Mouse (Mus musculus) neural tube, embryonic 11.5 days (tissue): ENCODE measurements at regions not wholly inside any gene's neighbourhood (a gene's known extent, or its start where the extent isn't known, plus 50 kb on each side); places are given as distances from the start of the nearest gene placed in this dataset.

Source experiments
- ATAC-seq: fragments of 200-750 bp; cut with Nextera tagmentation; 2 replicates; pipeline ENCODE4 v1.8.0; 2017; ENCODE audit warnings: moderate number of reproducible peaks, mild to moderate bottlenecking, moderate TSS enrichment, moderate library complexity; ENCODE audit not compliant: insufficient read depth, low FRiP score, low TSS enrichment
- DNase-seq: peaks from one replicate; pipeline ENCODE4 v3.0.0-alpha.2; 2015; ENCODE audit warnings: low spot score
- H3K27ac ChIP-seq: fragments of 300-500 bp; sonication (generic); 2 replicates; pipeline ENCODE4 v1.5.1; 2014; ENCODE audit warnings: low read depth, mild to moderate bottlenecking, low read length
- H3K27me3 ChIP-seq: fragments of 300-500 bp; sonication (generic); 2 replicates; pipeline ENCODE4 v1.6.1; 2014; ENCODE audit warnings: mild to moderate bottlenecking, low read length, mixed read lengths; ENCODE audit not compliant: control insufficient read depth, insufficient read depth
- H3K36me3 ChIP-seq: fragments of 300-500 bp; sonication (generic); 2 replicates; pipeline ENCODE4 v1.6.1; 2014; ENCODE audit warnings: mild to moderate bottlenecking, low read length, moderate library complexity, mixed read lengths; ENCODE audit not compliant: control insufficient read depth, insufficient read depth
- H3K4me1 ChIP-seq: fragments of 300-500 bp; sonication (generic); 2 replicates; pipeline ENCODE4 v1.6.1; 2014; ENCODE audit warnings: low read length, mixed read lengths; ENCODE audit not compliant: control insufficient read depth, insufficient read depth
- H3K4me2 ChIP-seq: fragments of 300-500 bp; sonication (generic); 2 replicates; pipeline ENCODE4 v1.6.1; 2014; ENCODE audit warnings: low read depth, mild to moderate bottlenecking, moderate library complexity
- H3K4me3 ChIP-seq: fragments of 300-500 bp; sonication (generic); 2 replicates; pipeline ENCODE4 v1.5.1; 2014; ENCODE audit warnings: low read depth, low read length
- H3K9ac ChIP-seq: fragments of 300-500 bp; sonication (generic); 2 replicates; pipeline ENCODE4 v1.6.1; 2014; ENCODE audit warnings: mild to moderate bottlenecking, low read length
- H3K9me3 ChIP-seq: fragments of 300-500 bp; sonication (generic); 2 replicates; pipeline ENCODE4 v1.6.1; 2016; ENCODE audit warnings: low read length; ENCODE audit not compliant: control insufficient read depth
- WGBS: fragments of 180-500 bp; shearing (Covaris S2); extraction: QIAGEN DNeasy Blood & Tissue Kit; methylation state at CpG from one replicate; pipeline ENCODE4 v1.1.7; 2014; 5-methylcytosine and 5-hydroxymethylcytosine counted together

- WGBS, result 91% methylated on average over 1 of the region's 1 CpGs
- no peak overlapping the region for H3K27ac ChIP-seq
- no peak for DNase-seq
- no peaks in the 10 kb centered on the region for H3K9me3 ChIP-seq
- no peaks in the 10 kb centered on the region for H3K36me3 ChIP-seq
- no peak overlapping the region for H3K4me2 ChIP-seq
- H3K27me3 ChIP-seq, result no peaks in the 10 kb centered on the region
- no peaks in the 10 kb centered on the region for H3K4me1 ChIP-seq
- H3K4me3 ChIP-seq, result no peak overlapping the region
- no peak for ATAC-seq
- no peak overlapping the region for H3K9ac ChIP-seq
Measured at GRCm38 (mm10) chr13:79057424-79057823, 857.9 kb upstream of the Nr2f1 start.

GRCm38 (mm10) chr13:79054481-79054880 is 854.9 kb upstream of the Nr2f1 start:
- H3K27ac ChIP-seq, result no peak overlapping the region
- no peaks in the 10 kb centered on the region for H3K36me3 ChIP-seq
- H3K9me3 ChIP-seq, result no peaks in the 10 kb centered on the region
- H3K4me2 ChIP-seq, result no peak overlapping the region
- ATAC-seq (no peak), DNase-seq (no peak)
- no peaks in the 10 kb centered on the region for H3K27me3 ChIP-seq
- no peak overlapping the region for H3K4me3 ChIP-seq
- no peaks in the 10 kb centered on the region for H3K4me1 ChIP-seq
- no peak overlapping the region for H3K9ac ChIP-seq

- Histone ChIP-seq H3K9me3 (no peaks in the 10 kb centered on the region), H3K27ac (no peak overlapping the region), H3K27me3 (no peaks in the 10 kb centered on the region), H3K4me3 (no peak overlapping the region), H3K4me2 (no peak overlapping the region), H3K36me3 (no peaks in the 10 kb centered on the region), H3K9ac (no peak overlapping the region), H3K4me1 (no peaks in the 10 kb centered on the region)
- DNase-seq (no peak), ATAC-seq (no peak)
- WGBS, result 89% methylated on average over 1 of the region's 1 CpGs
Measured at GRCm38 (mm10) chr13:79053428-79053827, 853.9 kb upstream of the Nr2f1 start.

GRCm38 (mm10) chr13:79047240-79047639 is 847.7 kb upstream of the Nr2f1 start:
- Histone ChIP-seq H3K4me2 (no peak overlapping the region), H3K27me3 (no peaks in the 10 kb centered on the region), H3K4me3 (no peak overlapping the region), H3K9ac (no peak overlapping the region), H3K36me3 (no peaks in the 10 kb centered on the region), H3K27ac (no peak overlapping the region), H3K9me3 (no peaks in the 10 kb centered on the region), H3K4me1 (no peaks in the 10 kb centered on the region)
- WGBS, result 82% methylated on average over 1 of the region's 1 CpGs
- no peak for ATAC-seq
- no peak for DNase-seq

- Histone ChIP-seq H3K9ac (no peak overlapping the region), H3K27me3 (no peaks in the 10 kb centered on the region), H3K4me3 (no peak overlapping the region), H3K9me3 (no peaks in the 10 kb centered on the region), H3K36me3 (no peaks in the 10 kb centered on the region), H3K27ac (no peak overlapping the region), H3K4me1 (no peaks in the 10 kb centered on the region), H3K4me2 (no peak overlapping the region)
- no peak for ATAC-seq
- no peak for DNase-seq
- WGBS, result 72% methylated on average over 5 of the region's 5 CpGs
Measured at GRCm38 (mm10) chr13:79044657-79045056, 845.1 kb upstream of the Nr2f1 start.

GRCm38 (mm10) chr13:79037883-79038282 is 838.3 kb upstream of the Nr2f1 start:
- H3K9ac ChIP-seq, result no peak overlapping the region
- H3K27me3 ChIP-seq, result no peaks in the 10 kb centered on the region
- no peak overlapping the region for H3K4me3 ChIP-seq
- no peak overlapping the region for H3K27ac ChIP-seq
- no peaks in the 10 kb centered on the region for H3K36me3 ChIP-seq
- DNase-seq (no peak), ATAC-seq (no peak)
- H3K4me1 ChIP-seq, result no peaks in the 10 kb centered on the region
- no peak overlapping the region for H3K4me2 ChIP-seq
- no peaks in the 10 kb centered on the region for H3K9me3 ChIP-seq

- Histone ChIP-seq H3K36me3 (no peaks in the 10 kb centered on the region), H3K27ac (no peak overlapping the region), H3K27me3 (no peaks in the 10 kb centered on the region), H3K4me1 (no peaks in the 10 kb centered on the region), H3K9ac (no peak overlapping the region), H3K4me2 (no peak overlapping the region), H3K4me3 (no peak overlapping the region), H3K9me3 (no peaks in the 10 kb centered on the region)
- 86% methylated on average over 2 of the region's 2 CpGs for WGBS
- no peak for ATAC-seq
- DNase-seq, result no peak
Measured at GRCm38 (mm10) chr13:79035276-79035675, 835.7 kb upstream of the Nr2f1 start.

GRCm38 (mm10) chr13:79029974-79030373 is 830.4 kb upstream of the Nr2f1 start:
- H3K9me3 ChIP-seq, result no peaks in the 10 kb centered on the region
- H3K27me3 ChIP-seq, result no peaks in the 10 kb centered on the region
- no peaks in the 10 kb centered on the region for H3K4me1 ChIP-seq
- no peak for ATAC-seq
- H3K27ac ChIP-seq, result no peak overlapping the region
- no peak overlapping the region for H3K4me3 ChIP-seq
- peak; percentile 21 for DNase-seq
- H3K4me2 ChIP-seq, result no peak overlapping the region
- no peak overlapping the region for H3K9ac ChIP-seq
- H3K36me3 ChIP-seq, result no peaks in the 10 kb centered on the region

- DNase-seq (peak; percentile 50), ATAC-seq (peak; percentile 53; the same call in 1 of the 2 replicates)
- WGBS, result 43% methylated on average over 4 of the region's 4 CpGs
- Histone ChIP-seq H3K36me3 (no peaks in the 10 kb centered on the region), H3K4me1 (no peaks in the 10 kb centered on the region), H3K27me3 (no peaks in the 10 kb centered on the region), H3K27ac (no peak overlapping the region), H3K4me2 (no peak overlapping the region), H3K9ac (no peak overlapping the region), H3K9me3 (no peaks in the 10 kb centered on the region), H3K4me3 (no peak overlapping the region)
Measured at GRCm38 (mm10) chr13:79027877-79028760, 828.6 kb upstream of the Nr2f1 start.
